Mouse (Mus musculus) frontal cortex, adult 2 months (tissue): ENCODE results near the gene Slc37a3. TPM values are rescaled to one million over a fixed set of nuclear protein-coding genes. Genes with fewer than 3 reads are reported as not detected.
A peak's percentile ranks its signal among the peaks of the same experiment; 100 is the strongest.

Experiments
- DNase-seq, 2 experiments: peaks; one replicate each; pipeline ENCODE4 v3.0.0; 2022; ENCODE audit warnings: low spot score in 1 of 2; ENCODE audit errors: extremely low spot score in 1 of 2
- polyA plus RNA-seq: library from polyadenylated mRNA; depleted of rRNA; stranded (reverse); fragments of >200 nt; gene quantifications from 2 replicates; pipeline ENCODE4 v1.2.3, GENCODE M21; 2012

Slc37a3 gene
- polyA plus RNA-seq, 1 experiment, result 34.8 TPM

- no peak for DNase-seq
These were observed 46.5 kb downstream of the Slc37a3 start for GRCm38 (mm10) chr6:39330981-39331380.

GRCm38 (mm10) chr6:39320286-39320685 lies 57.2 kb downstream of the Slc37a3 start:
- DNase-seq, result no peak

- DNase-seq, result peak; percentile 60 to 80
These were observed 58.3 kb downstream of the Slc37a3 start for GRCm38 (mm10) chr6:39319061-39319761.

GRCm38 (mm10) chr6:39318631-39319010 lies 58.9 kb downstream of the Slc37a3 start:
- peak; percentile 24 to 68 for DNase-seq

- peak; percentile 16 to 40 for DNase-seq
These were observed 59.4 kb downstream of the Slc37a3 start for GRCm38 (mm10) chr6:39317854-39318630.

- DNase-seq, result no peak
These were observed 61.4 kb downstream of the Slc37a3 start for GRCm38 (mm10) chr6:39316089-39316488.

- no peak for DNase-seq
These were observed 63.0 kb downstream of the Slc37a3 start for GRCm38 (mm10) chr6:39314461-39314860.

- DNase-seq, result no peak
These were observed 65.7 kb downstream of the Slc37a3 start for GRCm38 (mm10) chr6:39311786-39312185.

GRCm38 (mm10) chr6:39304371-39304874 lies 73.1 kb downstream of the Slc37a3 start:
- DNase-seq, result no peak

GRCm38 (mm10) chr6:39301484-39301883 lies 76.0 kb downstream of the Slc37a3 start:
- peak in 1 of 2 experiments; percentile 33 for DNase-seq

- DNase-seq, result no peak
These were observed 80.4 kb downstream of the Slc37a3 start for GRCm38 (mm10) chr6:39297079-39297478.

- DNase-seq, result no peak
These were observed 81.0 kb downstream of the Slc37a3 start for GRCm38 (mm10) chr6:39296474-39296873.

GRCm38 (mm10) chr6:39295727-39296411 lies 81.6 kb downstream of the Slc37a3 start:
- no peak for DNase-seq

GRCm38 (mm10) chr6:39289721-39290120 lies 87.8 kb downstream of the Slc37a3 start:
- DNase-seq, result no peak

- DNase-seq, result no peak
These were observed 89.7 kb downstream of the Slc37a3 start for GRCm38 (mm10) chr6:39287782-39288181.

GRCm38 (mm10) chr6:39286732-39287083 lies 90.8 kb downstream of the Slc37a3 start:
- DNase-seq, result no peak

- DNase-seq, result no peak
These were observed 91.3 kb downstream of the Slc37a3 start for GRCm38 (mm10) chr6:39286053-39286731.

GRCm38 (mm10) chr6:39284836-39285235 lies 92.6 kb downstream of the Slc37a3 start:
- no peak for DNase-seq
